Mouse (Mus musculus) CH12.LX (cell line): Measurements from ENCODE around the gene Suco. TPM values are rescaled to one million over a fixed set of nuclear protein-coding genes. Genes with fewer than 3 reads are reported as not detected.
A peak's percentile ranks its signal among the peaks of the same experiment; 100 is the strongest.

Source experiments
- DNase-seq: peaks from one replicate; pipeline ENCODE4 v3.0.0-alpha.2; 2013; ENCODE audit errors: extremely low read depth
- H3K27ac ChIP-seq: 2 replicates; pipeline ENCODE4 v1.5.1; 2012; ENCODE audit warnings: low read depth, mild to moderate bottlenecking, control low read depth, moderate library complexity; ENCODE audit not compliant: insufficient read depth
- H3K27me3 ChIP-seq: replicated peaks from 2 replicates; pipeline ENCODE3; 2012; ENCODE audit warnings: inconsistent platforms
- H3K36me3 ChIP-seq, 2 experiments: replicated peaks in 1 of 2; 2 replicates each; pipeline versions ENCODE3 to v1.6.1; 2012; ENCODE audit warnings: inconsistent platforms in 1 of 2, low read length in 1 of 2, mild to moderate bottlenecking in 1 of 2, mixed read lengths in 1 of 2, moderate library complexity in 1 of 2; ENCODE audit not compliant: control insufficient read depth in 1 of 2, insufficient read depth in 1 of 2
- H3K4me1 ChIP-seq, 2 experiments: 2 replicates each; pipeline ENCODE4 v1.6.1; 2012; ENCODE audit warnings: inconsistent platforms in 1 of 2, moderate library complexity in 1 of 2; ENCODE audit not compliant: insufficient read depth in 2 of 2, control insufficient read depth in 1 of 2
- H3K4me2 ChIP-seq: 2 replicates; pipeline ENCODE4 v1.6.1; 2012; ENCODE audit warnings: low read depth, mild to moderate bottlenecking, control low read depth; ENCODE audit not compliant: poor library complexity, insufficient read depth, severe bottlenecking
- H3K4me3 ChIP-seq, 3 experiments: fragments of 150-350 bp in 1 of 3; sonication (generic) in 1 of 3; replicated peaks in 1 of 3; 2 replicates each; pipeline versions ENCODE3 to v1.5.1; 2011 to 2012; ENCODE audit warnings: low read depth in 2 of 3, low read length in 2 of 3, mild to moderate bottlenecking in 2 of 3, moderate library complexity in 2 of 3, control low read depth in 1 of 3, improper control_type of control experiment in 1 of 3, inconsistent platforms in 1 of 3, mixed read lengths in 1 of 3; ENCODE audit not compliant: poor library complexity in 1 of 3
- H3K79me2 ChIP-seq: replicated peaks from 2 replicates; pipeline ENCODE4 v1.6.1; 2012; ENCODE audit warnings: mild to moderate bottlenecking, moderate library complexity; ENCODE audit not compliant: control insufficient read depth, poor library complexity, insufficient read depth, severe bottlenecking; ENCODE audit errors: extremely low read depth
- H3K9ac ChIP-seq: 2 replicates; pipeline ENCODE4 v1.6.1; 2012; ENCODE audit warnings: low read depth, mild to moderate bottlenecking, control low read depth, moderate library complexity; ENCODE audit not compliant: insufficient read depth
- H3K9me3 ChIP-seq: replicated peaks from 2 replicates; pipeline ENCODE3; 2012; ENCODE audit warnings: low read length, inconsistent platforms, mixed read lengths
- CHD1 ChIP-seq: IDR thresholded peaks from 2 replicates; pipeline ENCODE4 v1.6.1; 2012; ENCODE audit warnings: low read depth, low read length, improper control_type of control experiment, inconsistent platforms
- CHD2 ChIP-seq: IDR thresholded peaks from 2 replicates; pipeline ENCODE4 v1.6.1; 2011; ENCODE audit warnings: low read length, improper control_type of control experiment
- CTCF ChIP-seq, 2 experiments: IDR thresholded peaks in 1 of 2; conservative IDR thresholded peaks in 1 of 2; 2 replicates each; pipeline ENCODE4 v1.5.1; 2011 to 2012; ENCODE audit warnings: low read depth in 2 of 2, low read length in 2 of 2, improper control_type of control experiment in 1 of 2, inconsistent platforms in 1 of 2, mild to moderate bottlenecking in 1 of 2, moderate library complexity in 1 of 2
- E2F4 ChIP-seq: IDR thresholded peaks from 2 replicates; pipeline ENCODE4 v1.6.1; 2011; ENCODE audit warnings: low read depth, low read length, improper control_type of control experiment; ENCODE audit not compliant: insufficient replicate concordance
- ELF1 ChIP-seq: IDR thresholded peaks from 2 replicates; pipeline ENCODE4 v1.6.1; 2014; ENCODE audit warnings: low read depth, mild to moderate bottlenecking, inconsistent platforms, low read length, improper control_type of control experiment
- EP300 ChIP-seq: IDR thresholded peaks from 2 replicates; pipeline ENCODE4 v1.6.1; 2011; ENCODE audit warnings: low read length, improper control_type of control experiment
- HCFC1 ChIP-seq: IDR thresholded peaks from 2 replicates; pipeline ENCODE4 v1.6.1; 2012; ENCODE audit warnings: low read depth, mild to moderate bottlenecking, inconsistent platforms, low read length, improper control_type of control experiment
- IRF4 ChIP-seq: IDR thresholded peaks from 2 replicates; pipeline ENCODE4 v1.6.1; 2014; ENCODE audit warnings: low read depth, mild to moderate bottlenecking, inconsistent platforms, low read length, improper control_type of control experiment
- JUND ChIP-seq: conservative IDR thresholded peaks from 2 replicates; pipeline ENCODE4 v1.6.1; 2011; ENCODE audit warnings: low read depth, low read length, improper control_type of control experiment
- MAFK ChIP-seq: IDR thresholded peaks from 2 replicates; pipeline ENCODE4 v1.6.1; 2011; ENCODE audit warnings: low read length, improper control_type of control experiment; ENCODE audit not compliant: insufficient replicate concordance
- MAX ChIP-seq: IDR thresholded peaks from 2 replicates; pipeline ENCODE4 v1.6.1; 2011; ENCODE audit warnings: low read length, improper control_type of control experiment
- MXI1 ChIP-seq: IDR thresholded peaks from 2 replicates; pipeline ENCODE4 v1.6.1; 2011; ENCODE audit warnings: mild to moderate bottlenecking, low read depth, low read length, improper control_type of control experiment
- MYC ChIP-seq: IDR thresholded peaks from 2 replicates; pipeline ENCODE4 v1.6.1; 2011; ENCODE audit warnings: low read depth, mild to moderate bottlenecking, improper control_type of control experiment, low read length
- NELFE ChIP-seq: IDR thresholded peaks from 2 replicates; pipeline ENCODE4 v1.6.1; 2011; ENCODE audit warnings: low read depth, low read length, improper control_type of control experiment
- NRF1 ChIP-seq: IDR thresholded peaks from 2 replicates; pipeline ENCODE4 v1.6.1; 2014; ENCODE audit warnings: low read depth, mild to moderate bottlenecking, inconsistent platforms, low read length, improper control_type of control experiment, moderate library complexity
- PAX5 ChIP-seq: IDR thresholded peaks from 2 replicates; pipeline ENCODE4 v1.6.1; 2012; ENCODE audit warnings: low read length, inconsistent platforms, mixed read lengths
- POLR2AphosphoS2 ChIP-seq: IDR thresholded peaks from 2 replicates; pipeline ENCODE4 v1.6.1; 2011; ENCODE audit warnings: low read depth, low read length, improper control_type of control experiment
- RCOR1 ChIP-seq: conservative IDR thresholded peaks from 2 replicates; pipeline ENCODE4 v1.6.1; 2012; ENCODE audit warnings: low read depth, mild to moderate bottlenecking, inconsistent platforms, low read length, improper control_type of control experiment
- SMC3 ChIP-seq: IDR thresholded peaks from 2 replicates; pipeline ENCODE4 v1.6.1; 2011; ENCODE audit warnings: low read depth, low read length, improper control_type of control experiment
- TBP ChIP-seq: conservative IDR thresholded peaks from 2 replicates; pipeline ENCODE4 v1.6.1; 2011; ENCODE audit warnings: low read depth, low read length, improper control_type of control experiment
- TCF12 ChIP-seq: IDR thresholded peaks from 2 replicates; pipeline ENCODE4 v1.6.1; 2014; ENCODE audit warnings: low read depth, mild to moderate bottlenecking, inconsistent platforms, low read length, improper control_type of control experiment
- USF1 ChIP-seq: IDR thresholded peaks from 2 replicates; pipeline ENCODE4 v1.6.1; 2014; ENCODE audit warnings: low read depth, mild to moderate bottlenecking, inconsistent platforms, low read length, improper control_type of control experiment
- USF2 ChIP-seq: conservative IDR thresholded peaks from 2 replicates; pipeline ENCODE4 v1.6.1; 2011; ENCODE audit warnings: low read depth, low read length, improper control_type of control experiment
- ZC3H11A ChIP-seq: IDR thresholded peaks from 2 replicates; pipeline ENCODE4 v1.6.1; 2012; ENCODE audit warnings: low read depth, mild to moderate bottlenecking, inconsistent platforms, low read length, improper control_type of control experiment
- ZNF384 ChIP-seq: IDR thresholded peaks from 2 replicates; pipeline ENCODE4 v1.6.1; 2012; ENCODE audit warnings: low read depth, low read length, improper control_type of control experiment, inconsistent platforms
- dilution Hi-C: fragments of 300-500 bp; cut with MboI; formaldehyde crosslinking; loops from 2 replicates; pipeline ENCODE4 v1.14.3; 2020; ENCODE audit warnings: low sequenced_read_pairs; ENCODE audit not compliant: extremely low pct_unique_long_range_greater_than_20kb, extremely low pct_ligation_motif_present
- in situ Hi-C: fragments of 300-500 bp; cut with MboI; formaldehyde crosslinking; loops from 3 replicates; pipeline ENCODE4 v1.14.3; 2019; ENCODE audit warnings: low sequenced_read_pairs, low pct_ligation_motif_present, low pct_unique_long_range_greater_than_20kb, mixed read lengths
- polyA plus RNA-seq: library from polyadenylated mRNA; unstranded; fragments of >175 nt; gene quantifications from 2 replicates; pipeline ENCODE4 v1.2.1, GENCODE M21; 2012; ENCODE audit warnings: low read depth; ENCODE audit not compliant: insufficient read length
- total RNA-seq, 2 experiments: library from RNA; depleted of rRNA; stranded (reverse); fragments of 300-350 nt in 1 of 2; fragments of >200 nt in 1 of 2; gene quantifications; 2 replicates each; pipeline ENCODE4 v1.2.3; 2012 to 2014

The Suco gene
- total and polyA plus RNA-seq, 3 experiments: 21.8 to 41.9 (median 36.1) TPM

- dilution Hi-C loops: no loop called here
- no peak for DNase-seq
- Histone ChIP-seq H3K79me2 (no peaks in the 10 kb centered on the region), H3K4me2 (peak overlapping the region; percentile 41), H3K4me3 (no peak overlapping the region), H3K27ac (no peak overlapping the region), H3K9me3 (peaks cover 2% of the 10 kb centered on the region), H3K4me1 (peaks cover 13 to 56% of the 10 kb centered on the region in 2 experiments), H3K27me3 (no peaks in the 10 kb centered on the region), H3K9ac (no peak overlapping the region), H3K36me3 (no peaks in the 10 kb centered on the region)
- in situ Hi-C loops: no loop called here
- TF ChIP-seq ZC3H11A: no peak
- no peak for TF ChIP-seq SMC3
- TF ChIP-seq EP300: no peak; the same call in 1 of the 2 replicates
- no peak for TF ChIP-seq CTCF (conservative IDR thresholded peaks at IDR 0.05 in 1 of 2, IDR thresholded peaks at IDR 0.05 in 1 of 2; ENCODE audit: low read depth in 2 of 2, low read length in 2 of 2)
- TF ChIP-seq ZNF384: no peak
- TF ChIP-seq TBP: no peak
- no peak for TF ChIP-seq MAFK
- no peak for TF ChIP-seq E2F4
- no peak for TF ChIP-seq TCF12
- no peak for TF ChIP-seq RCOR1
- no peak for TF ChIP-seq NELFE
- no peak for TF ChIP-seq JUND
- TF ChIP-seq IRF4: no peak
- TF ChIP-seq ELF1: no peak
- no peak for TF ChIP-seq CHD2
- TF ChIP-seq HCFC1: no peak
- no peak for TF ChIP-seq PAX5
- no peak for TF ChIP-seq CHD1
Observed at GRCm38 (mm10) chr1:161794447-161795211, 81.9 kb downstream of the Suco start.

- Histone ChIP-seq H3K79me2 (no peaks in the 10 kb centered on the region), H3K4me1 (peaks cover 5 to 44% of the 10 kb centered on the region in 2 experiments), H3K9ac (no peak overlapping the region), H3K27ac (no peak overlapping the region), H3K4me2 (no peak overlapping the region), H3K9me3 (no peaks in the 10 kb centered on the region), H3K27me3 (no peaks in the 10 kb centered on the region), H3K4me3 (no peak overlapping the region), H3K36me3 (no peaks in the 10 kb centered on the region)
- dilution Hi-C loops (no loop called here), in situ Hi-C loops (no loop called here)
- no peak for TF ChIP-seq MYC
- TF ChIP-seq NRF1: no peak
- no peak for TF ChIP-seq USF1
- TF ChIP-seq MAFK: no peak
- TF ChIP-seq MXI1: no peak
- no peak for TF ChIP-seq EP300
- no peak for TF ChIP-seq PAX5
- TF ChIP-seq JUND: no peak
- no peak for TF ChIP-seq TCF12
- TF ChIP-seq MAX: no peak
- TF ChIP-seq CHD2: no peak
- no peak for TF ChIP-seq USF2
- no peak for TF ChIP-seq IRF4
- no peak for TF ChIP-seq POLR2AphosphoS2
- no peak for TF ChIP-seq E2F4
- no peak for TF ChIP-seq RCOR1
- no peak for DNase-seq
Observed at GRCm38 (mm10) chr1:161793321-161793720, 83.2 kb downstream of the Suco start.
